Mouse (Mus musculus) midbrain, embryonic 14.5 days (tissue): ENCODE data around the gene Trp53. TPM values are rescaled to one million over a fixed set of nuclear protein-coding genes. Genes with fewer than 3 reads are reported as not detected.

Experiments
- ATAC-seq: fragments of 200-750 bp; cut with Nextera tagmentation; 2 replicates; pipeline ENCODE4 v1.8.0; 2017; ENCODE audit warnings: moderate number of reproducible peaks, moderate library complexity; ENCODE audit not compliant: low FRiP score, low TSS enrichment
- DNase-seq: peaks from one replicate; pipeline ENCODE4 v3.0.0-alpha.2; 2015
- H3K27ac ChIP-seq: fragments of 300-500 bp; sonication (generic); replicated peaks from 2 replicates; pipeline ENCODE4 v1.5.1; 2014; ENCODE audit warnings: mild to moderate bottlenecking, low read depth, low read length, moderate library complexity
- H3K27me3 ChIP-seq: fragments of 300-500 bp; sonication (generic); 2 replicates; pipeline ENCODE4 v1.6.1; 2014; ENCODE audit warnings: low read length, control low read depth, mixed read lengths; ENCODE audit not compliant: control insufficient read depth, insufficient read depth
- H3K36me3 ChIP-seq: fragments of 300-500 bp; sonication (generic); 2 replicates; pipeline ENCODE4 v1.6.1; 2014; ENCODE audit warnings: low read length, control low read depth; ENCODE audit not compliant: control insufficient read depth, insufficient read depth
- H3K4me1 ChIP-seq: fragments of 300-500 bp; sonication (generic); 2 replicates; pipeline ENCODE4 v1.6.1; 2014; ENCODE audit warnings: mild to moderate bottlenecking, antibody characterized with exemption, low read length, control low read depth; ENCODE audit not compliant: control insufficient read depth, insufficient read depth
- H3K4me2 ChIP-seq: fragments of 300-500 bp; sonication (generic); 2 replicates; pipeline ENCODE4 v1.6.1; 2014; ENCODE audit warnings: mild to moderate bottlenecking, low read length, moderate library complexity
- H3K4me3 ChIP-seq: fragments of 300-500 bp; sonication (generic); replicated peaks from 2 replicates; pipeline ENCODE4 v1.5.1; 2014; ENCODE audit warnings: low read depth, low read length
- H3K9ac ChIP-seq: fragments of 300-500 bp; sonication (generic); replicated peaks from 2 replicates; pipeline ENCODE4 v1.6.1; 2014; ENCODE audit warnings: mild to moderate bottlenecking, low read length, moderate library complexity
- H3K9me3 ChIP-seq: fragments of 300-500 bp; sonication (generic); 2 replicates; pipeline ENCODE4 v1.6.1; 2016; ENCODE audit warnings: low read length, control low read depth, mixed read lengths; ENCODE audit not compliant: control insufficient read depth
- WGBS: fragments of 180-500 bp; shearing (Covaris S2); extraction: QIAGEN DNeasy Blood & Tissue Kit; methylation state at CpG from one replicate; pipeline ENCODE4 v1.1.7; 2014; 5-methylcytosine and 5-hydroxymethylcytosine counted together
- microRNA counts: library from miRNA; unstranded; fragments of <30 nt; microRNA quantifications from one replicate; lab custom pipeline; 2016
- microRNA-seq: library from miRNA; unstranded; fragments of <30 nt; microRNA quantifications from one replicate; pipeline ENCODE4, GENCODE M21; 2016
- polyA plus RNA-seq: library from polyadenylated mRNA; unstranded; fragments of >200 nt; fragmentation: Nextera tagmentation; extraction: Ambion mirVana; gene quantifications from 2 replicates; pipeline ENCODE4 v1.2.1, GENCODE M21; 2014

Trp53 gene
- polyA plus RNA-seq, 1 experiment from 2014 or later: 69.2 TPM

GRCm38 (mm10) chr11:69633128-69633866 is 53.1 kb downstream of the Trp53 start:
- Histone ChIP-seq H3K4me1 (peaks cover 23% of the 10 kb centered on the region), H3K27ac (peak overlapping the region; percentile 96), H3K9ac (peak overlapping the region; percentile 94), H3K36me3 (peaks cover 11% of the 10 kb centered on the region; the same call in 1 of the 2 replicates), H3K4me3 (peak overlapping the region; percentile 99), H3K9me3 (no peaks in the 10 kb centered on the region), H3K4me2 (peak overlapping the region; percentile 57), H3K27me3 (no peaks in the 10 kb centered on the region)
- no peak for DNase-seq
- peak; percentile 66 for ATAC-seq
- WGBS: under 1% methylated on average over 47 of the region's 50 CpGs

- WGBS: 88% methylated on average over 3 of the region's 3 CpGs
- Histone ChIP-seq H3K4me3 (no peak overlapping the region), H3K36me3 (peaks cover 25% of the 10 kb centered on the region), H3K9me3 (no peaks in the 10 kb centered on the region), H3K9ac (0 out of 2 replicates have a peak overlapping the region, but pooled peaks have one; percentile 16), H3K4me2 (peak overlapping the region; percentile 57), H3K27ac (no peak overlapping the region), H3K27me3 (no peaks in the 10 kb centered on the region), H3K4me1 (peaks cover 23% of the 10 kb centered on the region)
- ATAC-seq (no peak), DNase-seq (no peak)
These were observed 55.3 kb downstream of the Trp53 start for GRCm38 (mm10) chr11:69635471-69635870.

MicroRNAs encoded within 50 kb of the gene (microRNA counts, 519-probe panel; counts per million panel counts)
- 3,868 counts per million, percentile 23 among the panel's probes with 10 or more counts for microRNA mmu-miR-467f (lab: Ali Mortazavi, UCI)

Small RNA genes within 50 kb of the gene (microRNA-seq; reads per million reads assigned to microRNA genes)
- gene Mir467f: not detected

Other genes with a start within 250 kb of the Trp53 start
- 222 and 270 TPM in 2 replicates for gene Rnf227, start 239.9 kb upstream of the Trp53 start, polyA plus RNA-seq
- 77.5 and 80.8 TPM in 2 replicates for gene Chd3, start 211.0 kb upstream of the Trp53 start, polyA plus RNA-seq
- gene Naa38, start 184.9 kb upstream of the Trp53 start, polyA plus RNA-seq: 97.6 and 123 TPM in 2 replicates
- gene Cyb5d1, start 184.7 kb upstream of the Trp53 start, polyA plus RNA-seq: 17.0 and 24.8 TPM in 2 replicates
- 2.6 and 4.9 TPM in 2 replicates for gene Tmem88, start 182.1 kb upstream of the Trp53 start, polyA plus RNA-seq
- gene Kdm6b, start 166.7 kb upstream of the Trp53 start, polyA plus RNA-seq: 41.1 and 41.2 TPM in 2 replicates
- gene Dnah2, start 31.2 kb upstream of the Trp53 start, polyA plus RNA-seq: 4.8 and 5.7 TPM in 2 replicates
- gene Efnb3, start 20.2 kb upstream of the Trp53 start, polyA plus RNA-seq: 40.7 and 109 TPM in 2 replicates
- 22.5 and 22.7 TPM in 2 replicates for gene Wrap53, start 104 bp upstream of the Trp53 start, polyA plus RNA-seq
- gene Atp1b2, start 25.6 kb downstream of the Trp53 start, polyA plus RNA-seq: 46.5 and 46.7 TPM in 2 replicates
- gene Shbg, start 37.5 kb downstream of the Trp53 start, polyA plus RNA-seq: not detected in 2 replicates
- 21.6 and 22.5 TPM in 2 replicates for gene Sat2, start 41.7 kb downstream of the Trp53 start, polyA plus RNA-seq
- 35.9 and 38.4 TPM in 2 replicates for gene Fxr2, start 52.6 kb downstream of the Trp53 start, polyA plus RNA-seq
- not detected in 2 replicates for gene Sox15, start 75.0 kb downstream of the Trp53 start, polyA plus RNA-seq
- 64.0 and 108 TPM in 2 replicates for gene Mpdu1, start 82.3 kb downstream of the Trp53 start, polyA plus RNA-seq
- gene Cd68, start 85.8 kb downstream of the Trp53 start, polyA plus RNA-seq: 3.7 and 7.9 TPM in 2 replicates
- gene Eif4a1, start 92.1 kb downstream of the Trp53 start, polyA plus RNA-seq: 707 and 863 TPM in 2 replicates
- gene Senp3, start 101.7 kb downstream of the Trp53 start, polyA plus RNA-seq: 93.3 and 103 TPM in 2 replicates
- gene Tnfsf13, start 105.4 kb downstream of the Trp53 start, polyA plus RNA-seq: 0.16 and 0.25 TPM in 2 replicates
- 1.6 and 3.0 TPM in 2 replicates for gene Tnfsf12, start 115.5 kb downstream of the Trp53 start, polyA plus RNA-seq
- gene Tnfsfm13, start 115.7 kb downstream of the Trp53 start, polyA plus RNA-seq: 0.51 and 1.1 TPM in 2 replicates
- 20.0 and 30.7 TPM in 2 replicates for gene Polr2a, start 178.3 kb downstream of the Trp53 start, polyA plus RNA-seq
- 0.14 TPM in 1 of 2 replicates, not detected in the other for gene Slc35g3, start 181.6 kb downstream of the Trp53 start, polyA plus RNA-seq
- 3.8 and 4.2 TPM in 2 replicates for gene Zbtb4, start 185.6 kb downstream of the Trp53 start, polyA plus RNA-seq
- 0.80 and 1.3 TPM in 2 replicates for gene Chrnb1, start 215.6 kb downstream of the Trp53 start, polyA plus RNA-seq
- gene Fgf11, start 221.5 kb downstream of the Trp53 start, polyA plus RNA-seq: 3.2 and 3.6 TPM in 2 replicates
- 0.58 and 0.82 TPM in 2 replicates for gene Tmem102, start 225.3 kb downstream of the Trp53 start, polyA plus RNA-seq
- not detected in 2 replicates for gene Gm39566, start 234.9 kb downstream of the Trp53 start, polyA plus RNA-seq
- not detected in 2 replicates for gene Spem2, start 238.1 kb downstream of the Trp53 start, polyA plus RNA-seq
- 0.49 and 0.85 TPM in 2 replicates for gene Spem1, start 241.8 kb downstream of the Trp53 start, polyA plus RNA-seq